Mouse (Mus musculus): ENCODE results near the gene Top2a. TPM values are rescaled to one million over a fixed set of nuclear protein-coding genes. Genes with fewer than 3 reads are reported as not detected.
A peak's percentile ranks its signal among the peaks of the same experiment; 100 is the strongest.
"Not testable (repeated sequence)": the region's sequence is repeated elsewhere in the genome, so short reads cannot be mapped to it uniquely, and the experiment has no call there.

The Top2a gene
- polyA plus RNA-seq, 1 experiment from 2014 or later, result 179 TPM

- ATAC-seq (replicated peaks; ENCODE audit: extremely low read depth, insufficient read depth, low FRiP score), result no peak
- WGBS, result 91% methylated on average over 9 of the region's 9 CpGs
- no peaks in the 10 kb centered on the region for H3K27me3 ChIP-seq (ENCODE audit: control insufficient read depth, insufficient read depth, low read length)
Observed at GRCm38 (mm10) chr11:99006788-99007187, 17.2 kb downstream of the Top2a start.

DNA sequence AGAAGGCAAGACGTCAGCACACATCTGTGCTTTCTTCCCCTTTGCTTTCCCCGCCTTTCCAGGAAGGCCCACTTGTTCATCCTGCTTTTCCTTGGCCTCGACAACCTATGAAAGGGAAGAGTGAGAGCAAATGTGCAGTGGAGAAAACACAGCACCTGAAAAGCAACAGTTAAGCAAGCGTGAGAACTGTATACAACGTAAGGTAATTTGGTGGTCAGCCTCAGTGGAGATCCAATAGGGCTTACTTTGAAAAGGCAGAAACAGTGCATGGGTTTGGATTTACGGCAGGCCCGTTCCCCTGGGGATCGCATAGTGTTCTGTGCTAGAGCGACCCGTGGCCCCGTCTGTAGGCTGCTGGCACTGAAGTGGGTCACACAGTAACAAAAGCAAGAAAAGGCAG is 24.7 kb downstream of the Top2a start:
- H3K27me3 ChIP-seq (ENCODE audit: control insufficient read depth, insufficient read depth, low read length), result no peaks in the 10 kb centered on the region
- no peaks in the 10 kb centered on the region for H3K9me3 ChIP-seq (replicated peaks; ENCODE audit: control insufficient read depth, low read length)
- 89% methylated on average over 11 of the region's 11 CpGs for WGBS
- ATAC-seq (replicated peaks; ENCODE audit: extremely low read depth, insufficient read depth, low FRiP score), result no peak
- no peak overlapping the region for H3K4me2 ChIP-seq (ENCODE audit: low read depth, low read length)
- no peak overlapping the region for H3K9ac ChIP-seq (ENCODE audit: low read length)
- H3K4me3 ChIP-seq (ENCODE audit: low read length), result no peak overlapping the region
- no peak overlapping the region for H3K27ac ChIP-seq (ENCODE audit: low read length)
- H3K36me3 ChIP-seq (ENCODE audit: control insufficient read depth, insufficient read depth), result peaks cover 80% of the 10 kb centered on the region
- no peaks in the 10 kb centered on the region for H3K4me1 ChIP-seq (ENCODE audit: control insufficient read depth, insufficient read depth, low read length)

More at GRCm38 (mm10) chr11:99006788-99007187, 17.2 kb downstream of the Top2a start:
- H3K9me3 ChIP-seq (replicated peaks; ENCODE audit: control insufficient read depth, low read length), result no peaks in the 10 kb centered on the region
- H3K9ac ChIP-seq (ENCODE audit: low read length), result no peak overlapping the region
- H3K36me3 ChIP-seq (ENCODE audit: control insufficient read depth, insufficient read depth), result peaks cover 50% of the 10 kb centered on the region
- H3K27ac ChIP-seq (ENCODE audit: low read length), result no peak overlapping the region
- H3K4me3 ChIP-seq (ENCODE audit: low read length), result no peak overlapping the region
- H3K4me2 ChIP-seq (ENCODE audit: low read depth, low read length), result no peak overlapping the region
- H3K4me1 ChIP-seq (ENCODE audit: control insufficient read depth, insufficient read depth, low read length), result no peaks in the 10 kb centered on the region

- H3K9ac ChIP-seq (ENCODE audit: low read length), result no peak overlapping the region
- ATAC-seq (replicated peaks; ENCODE audit: extremely low read depth, insufficient read depth, low FRiP score), result no peak
- H3K27ac ChIP-seq (ENCODE audit: low read length), result no peak overlapping the region
- H3K4me1 ChIP-seq (ENCODE audit: control insufficient read depth, insufficient read depth, low read length), result no peaks in the 10 kb centered on the region
- no peaks in the 10 kb centered on the region for H3K27me3 ChIP-seq (ENCODE audit: control insufficient read depth, insufficient read depth, low read length)
- H3K4me3 ChIP-seq (ENCODE audit: low read length), result no peak overlapping the region
- H3K4me2 ChIP-seq (ENCODE audit: low read depth, low read length), result no peak overlapping the region
- peaks cover 80% of the 10 kb centered on the region for H3K36me3 ChIP-seq (ENCODE audit: control insufficient read depth, insufficient read depth)
- no peaks in the 10 kb centered on the region for H3K9me3 ChIP-seq (replicated peaks; ENCODE audit: control insufficient read depth, low read length)
Observed at GRCm38 (mm10) chr11:98998776-98999175, 25.2 kb downstream of the Top2a start.

DNA sequence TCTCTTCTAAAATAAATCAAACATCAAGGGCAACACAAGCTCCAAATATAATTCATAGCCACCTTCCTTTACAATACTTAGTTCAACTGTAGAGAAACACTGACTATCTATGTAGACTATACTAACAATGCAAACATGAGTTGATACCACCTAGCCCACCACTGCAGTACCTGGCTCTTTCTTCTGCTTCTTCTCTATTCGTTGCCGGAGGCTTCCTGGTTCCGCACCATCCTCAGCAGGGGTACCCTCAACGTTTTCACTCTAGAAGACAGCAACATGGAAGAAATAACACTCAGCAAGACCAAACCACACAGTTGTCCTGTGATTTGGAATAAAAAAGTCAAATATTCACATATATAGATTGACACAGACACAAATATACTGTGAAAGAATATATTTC is 26.3 kb downstream of the Top2a start:
- no peaks in the 10 kb centered on the region for H3K9me3 ChIP-seq (replicated peaks; ENCODE audit: control insufficient read depth, low read length)
- H3K27ac ChIP-seq (ENCODE audit: low read length), result no peak overlapping the region
- no peak overlapping the region for H3K9ac ChIP-seq (ENCODE audit: low read length)
- ATAC-seq (replicated peaks; ENCODE audit: extremely low read depth, insufficient read depth, low FRiP score), result no peak
- H3K36me3 ChIP-seq (ENCODE audit: control insufficient read depth, insufficient read depth), result peaks cover 83% of the 10 kb centered on the region
- H3K4me1 ChIP-seq (ENCODE audit: control insufficient read depth, insufficient read depth, low read length), result no peaks in the 10 kb centered on the region
- H3K4me3 ChIP-seq (ENCODE audit: low read length), result no peak overlapping the region
- no peaks in the 10 kb centered on the region for H3K27me3 ChIP-seq (ENCODE audit: control insufficient read depth, insufficient read depth, low read length)
- 97% methylated on average over 4 of the region's 4 CpGs for WGBS
- H3K4me2 ChIP-seq (ENCODE audit: low read depth, low read length), result no peak overlapping the region

GRCm38 (mm10) chr11:98995987-98996386 is 28.0 kb downstream of the Top2a start:
- WGBS, result 93% methylated on average over 7 of the region's 7 CpGs
- H3K36me3 ChIP-seq (ENCODE audit: control insufficient read depth, insufficient read depth), result peaks cover 80% of the 10 kb centered on the region
- no peak overlapping the region for H3K27ac ChIP-seq (ENCODE audit: low read length)
- H3K27me3 ChIP-seq (ENCODE audit: control insufficient read depth, insufficient read depth, low read length), result no peaks in the 10 kb centered on the region
- no peak overlapping the region for H3K9ac ChIP-seq (ENCODE audit: low read length)
- ATAC-seq (replicated peaks; ENCODE audit: extremely low read depth, insufficient read depth, low FRiP score), result no peak
- H3K4me1 ChIP-seq (ENCODE audit: control insufficient read depth, insufficient read depth, low read length), result no peaks in the 10 kb centered on the region
- H3K4me3 ChIP-seq (ENCODE audit: low read length), result no peak overlapping the region
- H3K4me2 ChIP-seq (ENCODE audit: low read depth, low read length), result no peak overlapping the region
- H3K9me3 ChIP-seq (replicated peaks; ENCODE audit: control insufficient read depth, low read length), result no peaks in the 10 kb centered on the region

DNA sequence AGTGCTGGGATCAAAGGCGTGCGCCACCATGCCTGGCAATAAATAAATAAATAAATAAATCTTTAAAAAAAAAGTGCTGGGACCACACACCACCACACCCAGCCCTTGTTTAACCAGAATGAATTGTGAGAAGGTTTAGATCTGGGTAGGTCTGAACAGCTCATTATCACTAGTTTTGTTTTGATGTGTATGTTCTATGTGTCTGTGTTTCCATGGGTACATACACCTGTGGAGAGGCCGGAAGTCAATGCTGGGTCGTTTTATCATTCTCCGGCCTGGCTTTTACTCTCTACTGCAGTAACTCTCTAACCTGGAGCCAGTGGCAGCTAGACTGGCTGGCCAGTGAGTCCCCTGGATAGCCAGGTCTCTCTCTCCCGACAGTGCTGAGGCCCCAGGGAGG is 33.1 kb downstream of the Top2a start:
- 85% methylated on average over 6 of the region's 6 CpGs for WGBS
- peaks cover 3% of the 10 kb centered on the region; the same call in 1 of the 2 replicates for H3K4me1 ChIP-seq (ENCODE audit: control insufficient read depth, insufficient read depth, low read length)
- no peak overlapping the region for H3K4me3 ChIP-seq (ENCODE audit: low read length)
- no peak overlapping the region for H3K27ac ChIP-seq (ENCODE audit: low read length)
- no peak overlapping the region for H3K9ac ChIP-seq (ENCODE audit: low read length)
- no peaks in the 10 kb centered on the region for H3K9me3 ChIP-seq (replicated peaks; ENCODE audit: control insufficient read depth, low read length)
- H3K4me2 ChIP-seq (ENCODE audit: low read depth, low read length), result no peak overlapping the region
- H3K27me3 ChIP-seq (ENCODE audit: control insufficient read depth, insufficient read depth, low read length), result no peaks in the 10 kb centered on the region
- ATAC-seq (replicated peaks; ENCODE audit: extremely low read depth, insufficient read depth, low FRiP score), result no peak
- peaks cover 42% of the 10 kb centered on the region for H3K36me3 ChIP-seq (ENCODE audit: control insufficient read depth, insufficient read depth)

- not testable (repeated sequence) for H3K9ac ChIP-seq (ENCODE audit: low read length); H3K27ac ChIP-seq (ENCODE audit: low read length); ATAC-seq (replicated peaks; ENCODE audit: extremely low read depth, insufficient read depth, low FRiP score); H3K27me3 ChIP-seq (ENCODE audit: control insufficient read depth, insufficient read depth, low read length); H3K4me2 ChIP-seq (ENCODE audit: low read depth, low read length); H3K4me3 ChIP-seq (ENCODE audit: low read length); H3K9me3 ChIP-seq (replicated peaks; ENCODE audit: control insufficient read depth, low read length)
- 91% methylated on average over 4 of the region's 6 CpGs for WGBS
- Histone ChIP-seq H3K36me3 (ENCODE audit: control insufficient read depth, insufficient read depth) (peaks cover 19% of the 10 kb centered on the region), H3K4me1 (ENCODE audit: control insufficient read depth, insufficient read depth, low read length) (peaks cover 17% of the 10 kb centered on the region)
Observed at GRCm38 (mm10) chr11:98988260-98988659, 35.7 kb downstream of the Top2a start.

DNA sequence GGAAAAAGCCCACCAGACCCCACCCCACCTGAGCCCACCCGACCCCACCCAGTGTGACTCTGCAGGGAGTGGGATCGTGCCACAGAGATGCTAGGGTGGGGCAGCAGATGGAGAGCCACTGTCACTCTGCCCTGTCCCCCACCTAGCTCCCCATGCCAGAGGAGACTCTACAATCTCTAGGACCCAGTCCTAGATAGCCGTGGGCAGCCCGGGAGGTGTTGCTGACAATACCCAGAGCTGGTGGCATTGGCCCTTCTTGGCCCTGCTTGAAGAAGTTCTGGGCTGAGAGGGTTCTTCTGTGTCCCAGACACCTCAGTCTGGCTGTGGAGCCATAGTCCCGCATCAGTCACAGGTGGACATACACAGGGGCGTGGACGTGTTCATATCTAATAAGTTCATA is 38.4 kb downstream of the Top2a start:
- peak overlapping the region; percentile 63 for H3K27ac ChIP-seq (ENCODE audit: low read length)
- H3K9me3 ChIP-seq (replicated peaks; ENCODE audit: control insufficient read depth, low read length), result no peaks in the 10 kb centered on the region
- H3K4me3 ChIP-seq (ENCODE audit: low read length), result no peak overlapping the region
- peak; percentile 72 for ATAC-seq (replicated peaks; ENCODE audit: extremely low read depth, insufficient read depth, low FRiP score)
- peaks cover 27% of the 10 kb centered on the region for H3K4me1 ChIP-seq (ENCODE audit: control insufficient read depth, insufficient read depth, low read length)
- H3K27me3 ChIP-seq (ENCODE audit: control insufficient read depth, insufficient read depth, low read length), result no peaks in the 10 kb centered on the region; the same call in 1 of the 2 replicates
- H3K4me2 ChIP-seq (ENCODE audit: low read depth, low read length), result peak overlapping the region; percentile 24
- 0 out of 2 replicates have a peak, but pooled peaks cover 3% of the 10 kb centered on the region for H3K36me3 ChIP-seq (ENCODE audit: control insufficient read depth, insufficient read depth)
- 49% methylated on average over 7 of the region's 7 CpGs for WGBS
- H3K9ac ChIP-seq (ENCODE audit: low read length), result no peak overlapping the region

- H3K9me3 ChIP-seq (replicated peaks; ENCODE audit: control insufficient read depth, low read length), result no peaks in the 10 kb centered on the region
- H3K9ac ChIP-seq (ENCODE audit: low read length), result no peak overlapping the region
- peak overlapping the region; percentile 5; the same call in 1 of the 2 replicates for H3K4me2 ChIP-seq (ENCODE audit: low read depth, low read length)
- WGBS, result 38% methylated on average over 8 of the region's 8 CpGs
- no peaks in the 10 kb centered on the region; the same call in 1 of the 2 replicates for H3K27me3 ChIP-seq (ENCODE audit: control insufficient read depth, insufficient read depth, low read length)
- no peak overlapping the region for H3K27ac ChIP-seq (ENCODE audit: low read length)
- no peak for ATAC-seq (replicated peaks; ENCODE audit: extremely low read depth, insufficient read depth, low FRiP score)
- 0 out of 2 replicates have a peak, but pooled peaks cover under 1% of the 10 kb centered on the region for H3K36me3 ChIP-seq (ENCODE audit: control insufficient read depth, insufficient read depth)
- peaks cover 27% of the 10 kb centered on the region for H3K4me1 ChIP-seq (ENCODE audit: control insufficient read depth, insufficient read depth, low read length)
- 0 out of 2 replicates have a peak overlapping the region, but pooled peaks have one; percentile 14 for H3K4me3 ChIP-seq (ENCODE audit: low read length)
Observed at GRCm38 (mm10) chr11:98983551-98983950, 40.4 kb downstream of the Top2a start.

All from heart, embryonic 16.5 days (tissue).